In the genomic region with DNA sequence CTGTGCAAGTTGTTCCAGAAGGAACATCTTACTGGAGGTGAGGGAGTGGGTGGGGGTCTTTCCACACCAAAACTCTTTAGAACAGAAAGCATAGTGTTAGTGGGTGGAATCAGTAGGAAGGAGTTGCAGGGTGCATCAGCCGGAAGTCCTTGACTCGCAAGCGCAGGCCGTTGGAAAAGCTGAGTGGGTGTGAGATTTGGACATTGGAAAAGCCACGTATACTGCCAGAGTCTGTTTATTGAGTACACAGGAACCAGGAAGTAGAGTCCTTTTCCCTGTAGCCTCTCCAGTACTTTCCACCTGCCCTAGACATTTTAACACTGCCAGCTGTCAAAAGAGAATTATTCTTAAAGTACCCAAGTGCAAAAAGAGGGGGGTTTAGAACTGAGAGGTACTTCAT, we compare ENCODE assay signal across 28 mouse cellular contexts. TPM values are rescaled to one million over a fixed set of nuclear protein-coding genes. Genes with fewer than 3 reads are reported as not detected.
DNase-seq lines count a peak whose midpoint lies in the region; ATAC-seq and TF ChIP-seq lines count a peak whose summit lies in the region.
"Had no signal": no experiment of that assay in that cellular context is flagged by ENCODE, and none has a peak within 500 bp of the region (broad histone marks: within the 10 kb centered on the region; RNA-seq: fewer than 3 reads in every experiment).

No protein-coding gene starts in this region.

- 79% methylated on average over 5 of the region's 5 CpGs for WGBS in intestine, embryonic 16.5 days
- WGBS in intestine, embryonic 15.5 days: 78% methylated on average over 5 of the region's 5 CpGs
- WGBS in large intestine, adult 2 months: 21% methylated on average over 5 of the region's 5 CpGs
- 78% methylated on average over 5 of the region's 5 CpGs for WGBS in stomach, postnatal 0 days

- H3K9ac ChIP-seq in intestine, embryonic 16.5 days (ENCODE audit: low read depth, low read length): no peak overlapping the region
- H3K9ac ChIP-seq in intestine, embryonic 15.5 days: no peak overlapping the region
- H3K9ac ChIP-seq in stomach, postnatal 0 days (ENCODE audit: low read length): no peak overlapping the region
- H3K9ac ChIP-seq: embryonic facial prominence, embryonic 13.5 days; embryonic facial prominence, embryonic 15.5 days; forebrain, embryonic 12.5 days had no signal

- H3K9me3 ChIP-seq in intestine, embryonic 16.5 days (ENCODE audit: control insufficient read depth, low read length): no peaks in the 10 kb centered on the region
- H3K9me3 ChIP-seq in intestine, embryonic 15.5 days: no peaks in the 10 kb centered on the region
- H3K9me3 ChIP-seq in stomach, postnatal 0 days (ENCODE audit: control insufficient read depth, low read length): no peaks in the 10 kb centered on the region
- H3K9me3 ChIP-seq: embryonic facial prominence, embryonic 13.5 days; embryonic facial prominence, embryonic 15.5 days; forebrain, embryonic 10.5 days; forebrain, embryonic 12.5 days; G1E had no signal

- TF ChIP-seq CTCF in stomach, postnatal 0 days (IDR thresholded peaks at IDR 0.05; ENCODE audit: low read depth): no peak

- ATAC-seq in intestine, embryonic 16.5 days: no peak
- no peak for ATAC-seq in intestine, embryonic 15.5 days
- peak; percentile 84 for ATAC-seq in stomach, postnatal 0 days (ENCODE audit: low FRiP score, low TSS enrichment)
- ATAC-seq: CD4-positive, CD25-positive, alpha-beta regulatory T cell, adult 4 months; forebrain, embryonic 14.5 days; Patski had no signal

- H3K4me1 ChIP-seq in intestine, embryonic 16.5 days (ENCODE audit: control insufficient read depth, insufficient read depth, low read length): no peaks in the 10 kb centered on the region; the same call in 1 of the 2 replicates
- no peaks in the 10 kb centered on the region for H3K4me1 ChIP-seq in intestine, embryonic 15.5 days (replicated peaks)
- no peaks in the 10 kb centered on the region for H3K4me1 ChIP-seq in stomach, postnatal 0 days (replicated peaks; ENCODE audit: control insufficient read depth, insufficient read depth)
- H3K4me1 ChIP-seq: embryonic facial prominence, embryonic 13.5 days; embryonic facial prominence, embryonic 15.5 days; forebrain, embryonic 10.5 days; forebrain, embryonic 12.5 days had no signal

- H3K4me2 ChIP-seq in intestine, embryonic 16.5 days (ENCODE audit: low read depth, low read length): no peak overlapping the region
- H3K4me2 ChIP-seq in intestine, embryonic 15.5 days (replicated peaks): no peak overlapping the region
- H3K4me2 ChIP-seq in stomach, postnatal 0 days (replicated peaks; ENCODE audit: low read depth): no peak overlapping the region
- H3K4me2 ChIP-seq: embryonic facial prominence, embryonic 13.5 days; embryonic facial prominence, embryonic 15.5 days; forebrain, embryonic 12.5 days had no signal

- no peak overlapping the region for H3K4me3 ChIP-seq in intestine, embryonic 16.5 days (ENCODE audit: low read length)
- no peak overlapping the region for H3K4me3 ChIP-seq in intestine, embryonic 15.5 days (replicated peaks)
- H3K4me3 ChIP-seq in stomach, postnatal 0 days (ENCODE audit: low read depth, low read length): no peak overlapping the region
- H3K4me3 ChIP-seq: embryonic facial prominence, embryonic 13.5 days; embryonic facial prominence, embryonic 15.5 days; erythroblast, embryonic 14.5 days; forebrain, embryonic 10.5 days; forebrain, embryonic 12.5 days had no signal

- peak; percentile 7 for DNase-seq in R1 (ENCODE audit: low read depth, low spot score)
- peak; percentile 73 for DNase-seq in large intestine, adult 2 months (ENCODE audit: low read depth, low spot score)
- no peak for DNase-seq in stomach, postnatal 0 days (ENCODE audit: low spot score)
- DNase-seq in kidney, adult 9 months: no peak
- DNase-seq in lung, postnatal 14 days: no peak
- DNase-seq: adrenal gland, adult 2 months; adrenal gland, postnatal 10 days; adrenal gland, postnatal 25 days; B cell, adult 2 months; cerebellum, adult 11 months; cerebellum, adult 18-20 months; cerebellum, adult 8-10 months; cerebellum, adult 9-11 months; cerebellum, postnatal 14 days; cerebellum, postnatal 36 days; embryo, embryonic 11 days had no signal

- H3K27me3 ChIP-seq in intestine, embryonic 16.5 days (replicated peaks; ENCODE audit: control insufficient read depth, insufficient read depth, low read length): no peaks in the 10 kb centered on the region
- no peaks in the 10 kb centered on the region for H3K27me3 ChIP-seq in intestine, embryonic 15.5 days (replicated peaks)
- no peaks in the 10 kb centered on the region for H3K27me3 ChIP-seq in stomach, postnatal 0 days (ENCODE audit: control insufficient read depth, insufficient read depth, low read length)
- H3K27me3 ChIP-seq: CH12.LX; embryonic facial prominence, embryonic 13.5 days; embryonic facial prominence, embryonic 15.5 days had no signal

- H3K36me3 ChIP-seq in intestine, embryonic 16.5 days (ENCODE audit: control insufficient read depth, insufficient read depth, low read length): no peaks in the 10 kb centered on the region
- H3K36me3 ChIP-seq in intestine, embryonic 15.5 days: no peaks in the 10 kb centered on the region
- no peaks in the 10 kb centered on the region for H3K36me3 ChIP-seq in stomach, postnatal 0 days (ENCODE audit: control insufficient read depth, insufficient read depth, low read length)
- H3K36me3 ChIP-seq: embryonic facial prominence, embryonic 13.5 days; embryonic facial prominence, embryonic 15.5 days; forebrain, embryonic 10.5 days; forebrain, embryonic 12.5 days; G1E had no signal

- TF ChIP-seq EP300 in stomach, postnatal 0 days (optimal IDR thresholded peaks at IDR 0.05): no peak

- H3K27ac ChIP-seq in intestine, embryonic 16.5 days (ENCODE audit: low read length): 0 out of 2 replicates have a peak overlapping the region, but pooled peaks have one; percentile 6
- no peak overlapping the region for H3K27ac ChIP-seq in intestine, embryonic 15.5 days
- no peak overlapping the region for H3K27ac ChIP-seq in stomach, postnatal 0 days (replicated peaks)
- H3K27ac ChIP-seq: embryonic facial prominence, embryonic 13.5 days; embryonic facial prominence, embryonic 15.5 days; forebrain, embryonic 10.5 days; forebrain, embryonic 12.5 days had no signal

RNA-seq across cellular contexts. Expression of gene Tax1bp1, which starts 5.7 kb away (rescaled TPM):
- polyA plus RNA-seq in intestine, embryonic 16.5 days (2015; fragmentation: Nextera tagmentation; extraction: Ambion mirVana): 162 and 168 TPM in 2 replicates
- polyA plus RNA-seq in intestine, embryonic 15.5 days (2015; fragmentation: Nextera tagmentation; extraction: Ambion mirVana): 162 and 172 TPM in 2 replicates
- polyA plus RNA-seq in large intestine, adult 2 months (2012; rRNA removed): 45.0 and 57.5 TPM in 2 replicates
- 125 and 156 TPM in 2 replicates for polyA plus RNA-seq in stomach, postnatal 0 days (2015; fragmentation: Nextera tagmentation; extraction: Ambion mirVana)

Comparison
In these comparisons a context has a peak if more than half of its experiments do, and no peak if none do; other contexts are left out.
1. DNase-seq: peak in R1 (single experiment) and large intestine, adult 2 months (single experiment); none in stomach, postnatal 0 days (single experiment), kidney, adult 9 months (single experiment) and lung, postnatal 14 days (single experiment).